Mouse (Mus musculus) intestine, embryonic 16.5 days (tissue): ENCODE results near the gene Rbp3. TPM values are rescaled to one million over a fixed set of nuclear protein-coding genes. Genes with fewer than 3 reads are reported as not detected.
A peak's percentile ranks its signal among the peaks of the same experiment; 100 is the strongest.

Experiments used
- ATAC-seq: fragments of 200-750 bp; cut with Nextera tagmentation; 2 replicates; pipeline ENCODE4 v1.8.0; 2017; ENCODE audit warnings: moderate TSS enrichment, moderate library complexity
- H3K27ac ChIP-seq: fragments of 300-500 bp; sonication (generic); 2 replicates; pipeline ENCODE4 v1.5.1; 2014; ENCODE audit warnings: mild to moderate bottlenecking, low read length
- H3K27me3 ChIP-seq: fragments of 300-500 bp; sonication (generic); replicated peaks from 2 replicates; pipeline ENCODE4 v1.6.1; 2014; ENCODE audit warnings: low read length, control low read depth, mixed read lengths; ENCODE audit not compliant: control insufficient read depth, insufficient read depth
- H3K36me3 ChIP-seq: fragments of 300-500 bp; sonication (generic); 2 replicates; pipeline ENCODE4 v1.6.1; 2014; ENCODE audit warnings: low read length, control low read depth; ENCODE audit not compliant: control insufficient read depth, insufficient read depth
- H3K4me1 ChIP-seq: fragments of 300-500 bp; sonication (generic); 2 replicates; pipeline ENCODE4 v1.6.1; 2014; ENCODE audit warnings: low read length, control low read depth, mixed read lengths; ENCODE audit not compliant: control insufficient read depth, insufficient read depth
- H3K4me2 ChIP-seq: fragments of 300-500 bp; sonication (generic); 2 replicates; pipeline ENCODE4 v1.6.1; 2014; ENCODE audit warnings: low read depth, low read length, control low read depth
- H3K4me3 ChIP-seq: fragments of 300-500 bp; sonication (generic); 2 replicates; pipeline ENCODE4 v1.5.1; 2014; ENCODE audit warnings: mild to moderate bottlenecking, low read length
- H3K9ac ChIP-seq: fragments of 300-500 bp; sonication (generic); 2 replicates; pipeline ENCODE4 v1.6.1; 2014; ENCODE audit warnings: low read depth, low read length
- H3K9me3 ChIP-seq: fragments of 300-500 bp; sonication (generic); 2 replicates; pipeline ENCODE4 v1.6.1; 2016; ENCODE audit warnings: low read length, control low read depth; ENCODE audit not compliant: control insufficient read depth
- WGBS: fragments of 180-500 bp; shearing (Covaris S2); extraction: QIAGEN DNeasy Blood & Tissue Kit; methylation state at CpG from one replicate; pipeline ENCODE4 v1.1.7; 2014; 5-methylcytosine and 5-hydroxymethylcytosine counted together
- polyA plus RNA-seq: library from polyadenylated mRNA; unstranded; fragments of >200 nt; fragmentation: Nextera tagmentation; extraction: Ambion mirVana; gene quantifications from 2 replicates; pipeline ENCODE4 v1.2.1, GENCODE M21; 2015

Gene Rbp3
- polyA plus RNA-seq, 1 experiment from 2014 or later, result not detected

DNA sequence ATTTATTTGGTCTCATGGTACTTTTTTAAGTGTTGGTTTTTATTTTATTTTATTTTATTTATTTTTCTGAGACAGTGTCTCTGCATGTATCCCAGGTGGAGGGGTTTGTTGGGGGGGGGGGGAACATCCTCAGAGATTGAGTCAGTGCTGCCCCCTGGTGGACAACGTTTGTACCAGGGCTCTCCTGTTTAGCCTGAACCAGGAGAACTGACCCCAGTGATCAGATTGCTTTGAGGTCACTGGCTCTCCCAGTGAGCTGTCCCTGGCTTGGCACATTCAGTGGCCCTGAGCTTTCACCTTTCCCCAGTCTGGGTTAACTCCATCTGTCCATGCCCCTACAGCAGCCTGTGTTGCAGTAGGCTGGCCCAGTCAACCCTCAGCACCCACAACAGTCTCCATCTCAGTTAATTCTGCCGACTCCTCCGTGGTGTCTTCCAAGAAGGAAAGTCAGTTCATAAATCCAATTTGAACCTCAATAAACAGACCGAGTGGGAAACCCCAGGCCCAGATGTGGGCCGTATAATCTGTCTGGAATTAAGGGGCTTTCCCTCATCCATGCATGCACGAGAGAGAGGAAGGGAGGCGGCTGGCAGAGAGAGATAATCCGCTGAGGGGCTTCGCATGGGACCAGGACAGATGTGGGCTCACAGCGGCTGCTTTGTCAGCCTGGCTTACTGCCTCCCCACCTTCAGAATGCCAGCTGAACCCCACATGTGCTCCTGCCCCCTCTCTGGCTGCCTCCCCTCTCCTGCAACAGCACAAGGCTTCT, 20.7 kb upstream of the Rbp3 start:
- H3K27me3 ChIP-seq, result peaks cover 10% of the 10 kb centered on the region
- ATAC-seq, result no peak

DNA sequence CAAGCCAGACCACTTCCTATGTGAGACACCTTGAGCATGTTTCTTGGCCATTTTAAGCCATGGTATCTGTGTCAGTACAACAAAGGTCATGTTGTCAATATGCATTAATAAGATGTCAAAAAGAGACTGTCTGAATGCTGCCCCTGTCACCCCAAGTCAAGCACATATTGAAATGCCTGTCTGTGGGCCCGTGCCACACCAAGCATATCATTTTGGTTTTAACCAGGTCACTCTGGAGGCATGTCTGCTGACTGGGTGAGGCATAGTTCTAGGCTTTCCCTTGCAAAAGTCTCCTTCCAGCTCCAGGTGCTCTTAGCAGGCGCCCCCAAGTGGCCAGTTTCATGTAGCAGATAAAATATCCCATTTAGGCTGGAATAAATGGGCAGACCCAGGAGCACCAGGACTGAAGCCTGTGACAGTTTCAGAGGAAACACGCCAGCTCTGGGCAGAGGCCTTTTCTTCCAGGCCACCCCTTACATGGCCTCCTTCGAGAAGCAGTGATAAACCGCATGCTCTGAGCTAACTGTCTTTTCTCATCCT, 20.0 kb upstream of the Rbp3 start:
- peaks cover 10% of the 10 kb centered on the region for H3K27me3 ChIP-seq
- no peaks in the 10 kb centered on the region for H3K9me3 ChIP-seq
- H3K4me1 ChIP-seq, result no peaks in the 10 kb centered on the region
- 39% methylated on average over 5 of the region's 5 CpGs for WGBS
- H3K9ac ChIP-seq, result no peak overlapping the region
- no peak overlapping the region for H3K27ac ChIP-seq
- H3K4me3 ChIP-seq, result no peak overlapping the region
- no peak overlapping the region for H3K4me2 ChIP-seq
- H3K36me3 ChIP-seq, result no peaks in the 10 kb centered on the region
- ATAC-seq, result no peak

More for the DNA sequence above, 20.7 kb upstream of the Rbp3 start:
- Histone ChIP-seq H3K4me1 (no peaks in the 10 kb centered on the region), H3K9ac (no peak overlapping the region), H3K36me3 (no peaks in the 10 kb centered on the region), H3K9me3 (no peaks in the 10 kb centered on the region), H3K4me3 (no peak overlapping the region), H3K4me2 (no peak overlapping the region), H3K27ac (no peak overlapping the region)
- 65% methylated on average over 10 of the region's 10 CpGs for WGBS

DNA sequence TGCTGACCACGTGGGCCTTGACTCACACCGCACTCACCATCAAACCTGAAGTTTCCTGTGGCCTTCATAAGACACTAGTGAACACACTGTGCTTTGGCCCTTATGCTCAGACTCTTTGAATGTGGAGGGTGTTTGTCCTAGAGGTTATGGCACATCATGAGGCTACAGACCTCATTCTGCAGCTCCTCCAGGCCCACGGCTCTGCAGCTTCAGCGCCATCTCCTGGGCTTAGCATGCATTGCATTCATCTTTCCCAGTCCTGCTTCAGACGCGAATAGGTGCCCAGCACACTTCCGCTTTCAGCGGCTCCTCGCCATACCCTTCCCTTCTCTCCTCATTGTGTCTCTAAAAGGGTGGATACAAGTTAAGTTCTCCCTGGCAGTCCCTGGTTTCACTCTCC, 14.7 kb upstream of the Rbp3 start:
- Histone ChIP-seq H3K27me3 (no peaks in the 10 kb centered on the region; the same call in 1 of the 2 replicates), H3K9me3 (no peaks in the 10 kb centered on the region), H3K27ac (no peak overlapping the region), H3K4me2 (peak overlapping the region; percentile 7; the same call in 1 of the 2 replicates), H3K9ac (0 out of 2 replicates have a peak overlapping the region, but pooled peaks have one; percentile 14), H3K4me1 (no peaks in the 10 kb centered on the region), H3K36me3 (no peaks in the 10 kb centered on the region), H3K4me3 (no peak overlapping the region)
- 0 out of 2 replicates have a peak, but pooled peaks have one; percentile 26 for ATAC-seq
- WGBS, result 30% methylated on average over 9 of the region's 9 CpGs

DNA sequence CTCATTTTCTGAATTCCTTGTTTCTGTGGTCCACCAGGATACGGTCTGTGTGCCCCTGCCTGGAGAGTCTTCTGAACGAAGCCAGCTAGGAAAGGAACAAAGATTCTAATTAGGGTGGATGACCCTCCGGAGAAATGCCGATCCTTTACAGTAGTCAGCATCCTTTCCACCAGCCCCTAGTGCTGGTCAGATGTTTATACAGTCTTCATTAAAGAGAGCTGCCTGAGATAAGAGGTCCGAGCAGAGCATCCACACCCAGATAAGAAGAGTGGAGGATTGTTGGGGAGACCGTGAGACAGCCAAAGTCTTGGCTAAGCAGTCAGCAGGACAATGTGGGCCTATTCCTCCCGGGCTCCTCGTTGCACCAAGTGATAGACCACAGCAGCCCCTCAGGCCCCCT, 13.1 kb upstream of the Rbp3 start, which contains the start of gene Gdf2:
Gene Gdf2 (plus strand): TSS at position 301 of the 400 bp plus-strand sequence.
- no peaks in the 10 kb centered on the region for H3K9me3 ChIP-seq
- no peaks in the 10 kb centered on the region; the same call in 1 of the 2 replicates for H3K27me3 ChIP-seq
- no peaks in the 10 kb centered on the region for H3K36me3 ChIP-seq
- no peak for ATAC-seq
- no peak within 1 kb of the TSS for H3K9ac ChIP-seq
- H3K4me2 ChIP-seq, result no peak within 1 kb of the TSS
- WGBS, result 57% methylated on average over 8 of the region's 8 CpGs
- H3K4me3 ChIP-seq, result no peak within 1 kb of the TSS
- no peak within 1 kb of the TSS for H3K27ac ChIP-seq
- no peaks in the 10 kb centered on the region for H3K4me1 ChIP-seq

DNA sequence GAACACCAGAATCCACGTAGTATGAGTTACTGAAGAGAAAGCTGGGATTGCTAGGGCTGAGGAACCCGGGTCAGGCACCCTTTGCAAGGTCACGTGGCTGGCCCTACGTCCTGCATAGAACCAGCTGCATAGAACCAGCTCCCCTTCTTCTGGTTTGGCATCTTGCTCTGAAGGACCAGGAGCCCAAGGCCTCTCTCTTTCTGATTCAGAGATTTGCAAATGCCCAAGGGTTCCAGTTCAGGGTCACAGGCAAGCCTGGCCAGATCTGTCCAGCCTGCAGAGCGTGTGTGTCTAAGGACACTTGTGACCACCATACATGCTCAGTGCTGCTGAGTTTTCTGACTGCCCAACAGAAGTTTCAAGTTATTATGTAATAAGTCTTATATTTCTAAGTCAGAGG, 11.6 kb upstream of the Rbp3 start:
- WGBS, result 77% methylated on average over 5 of the region's 5 CpGs
- Histone ChIP-seq H3K9me3 (no peaks in the 10 kb centered on the region), H3K27ac (no peak overlapping the region), H3K4me2 (no peak overlapping the region), H3K4me1 (no peaks in the 10 kb centered on the region), H3K4me3 (no peak overlapping the region), H3K9ac (no peak overlapping the region), H3K36me3 (no peaks in the 10 kb centered on the region), H3K27me3 (no peaks in the 10 kb centered on the region; the same call in 1 of the 2 replicates)
- ATAC-seq, result no peak

DNA sequence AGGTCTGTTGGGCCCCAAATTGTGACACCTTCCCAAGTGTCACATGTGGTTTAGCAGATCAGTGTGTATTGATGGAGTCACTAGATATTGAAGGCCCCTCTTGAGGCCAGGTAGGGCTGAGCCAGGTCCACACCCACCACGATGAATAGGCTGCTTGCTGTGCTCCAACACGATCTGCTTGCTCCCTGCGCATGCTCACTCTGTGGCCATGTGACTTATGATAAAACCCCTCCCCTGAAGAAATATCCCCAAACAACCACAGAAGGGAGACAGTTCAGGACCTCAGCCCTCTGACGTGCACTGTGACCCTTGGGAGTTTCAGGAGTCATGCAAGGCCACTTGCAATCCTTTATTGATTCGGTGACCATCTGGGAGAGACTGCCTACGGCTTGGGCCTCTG, 7.7 kb upstream of the Rbp3 start:
- Histone ChIP-seq H3K27me3 (no peaks in the 10 kb centered on the region; the same call in 1 of the 2 replicates), H3K9ac (no peak overlapping the region), H3K36me3 (no peaks in the 10 kb centered on the region), H3K9me3 (no peaks in the 10 kb centered on the region), H3K4me1 (no peaks in the 10 kb centered on the region), H3K4me2 (no peak overlapping the region), H3K27ac (no peak overlapping the region), H3K4me3 (no peak overlapping the region)
- no peak for ATAC-seq
- WGBS, result 85% methylated on average over 6 of the region's 6 CpGs

DNA sequence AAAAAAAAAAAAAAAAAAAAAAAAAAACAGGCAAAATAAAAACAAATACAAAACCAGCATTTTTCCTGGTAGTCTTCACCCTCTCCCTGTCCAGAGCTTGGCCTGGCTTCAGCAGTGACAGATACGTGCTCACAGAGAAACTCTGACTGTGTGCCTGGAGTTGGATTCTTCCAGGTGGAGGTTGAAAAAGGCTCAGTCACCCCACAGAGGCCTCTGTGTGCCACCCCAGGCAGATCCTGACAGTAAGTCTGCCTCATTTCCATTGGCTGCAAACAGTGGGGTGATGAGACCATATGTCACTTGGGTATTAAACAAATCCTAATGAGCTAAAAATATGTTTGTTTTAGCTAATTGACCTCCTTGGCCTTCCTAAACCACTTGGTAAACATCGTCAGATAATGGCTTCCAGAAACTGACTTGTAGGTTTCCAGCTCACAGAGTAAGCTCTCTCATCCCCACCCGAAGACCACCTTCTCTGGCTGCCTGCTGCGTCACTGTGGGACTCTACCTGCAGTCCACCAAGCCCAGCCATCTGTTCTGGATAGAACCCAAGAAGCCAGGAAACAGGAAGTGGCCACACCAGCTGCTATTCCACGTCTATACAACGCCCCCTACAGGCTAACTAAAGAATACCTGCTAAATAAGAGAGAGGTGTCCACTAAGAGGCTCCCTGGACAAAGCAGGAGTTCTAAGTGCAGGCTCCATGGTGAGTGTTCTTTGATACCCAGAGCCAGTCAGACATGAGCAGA, 1.4 kb upstream of the Rbp3 start:
- no peak for ATAC-seq
- WGBS, result 48% methylated on average over 6 of the region's 6 CpGs
- Histone ChIP-seq H3K4me2 (no peak overlapping the region), H3K36me3 (no peaks in the 10 kb centered on the region), H3K4me1 (no peaks in the 10 kb centered on the region), H3K9me3 (no peaks in the 10 kb centered on the region), H3K9ac (no peak overlapping the region), H3K4me3 (no peak overlapping the region), H3K27me3 (no peaks in the 10 kb centered on the region), H3K27ac (no peak overlapping the region)

DNA sequence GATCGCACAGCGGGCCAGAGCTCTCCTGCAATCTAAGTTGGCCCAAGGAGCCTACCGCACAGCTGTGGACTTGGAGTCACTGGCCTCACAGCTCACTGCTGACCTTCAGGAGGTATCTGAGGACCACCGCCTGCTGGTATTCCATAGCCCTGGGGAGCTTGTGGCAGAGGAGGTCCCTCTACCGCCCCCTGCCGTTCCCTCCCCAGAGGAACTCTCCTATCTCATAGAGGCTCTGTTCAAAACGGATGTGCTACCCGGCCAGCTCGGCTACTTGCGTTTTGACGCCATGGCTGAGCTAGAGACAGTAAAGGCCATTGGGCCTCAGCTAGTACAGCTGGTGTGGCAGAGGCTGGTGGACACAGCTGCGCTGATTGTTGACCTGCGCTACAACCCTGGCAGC, 2.3 kb downstream of the Rbp3 start:
- Histone ChIP-seq H3K36me3 (no peaks in the 10 kb centered on the region), H3K9ac (no peak overlapping the region), H3K4me1 (no peaks in the 10 kb centered on the region), H3K4me2 (no peak overlapping the region), H3K27me3 (no peaks in the 10 kb centered on the region), H3K27ac (no peak overlapping the region), H3K9me3 (no peaks in the 10 kb centered on the region), H3K4me3 (no peak overlapping the region)
- WGBS, result 74% methylated on average over 13 of the region's 13 CpGs
- ATAC-seq, result no peak

DNA sequence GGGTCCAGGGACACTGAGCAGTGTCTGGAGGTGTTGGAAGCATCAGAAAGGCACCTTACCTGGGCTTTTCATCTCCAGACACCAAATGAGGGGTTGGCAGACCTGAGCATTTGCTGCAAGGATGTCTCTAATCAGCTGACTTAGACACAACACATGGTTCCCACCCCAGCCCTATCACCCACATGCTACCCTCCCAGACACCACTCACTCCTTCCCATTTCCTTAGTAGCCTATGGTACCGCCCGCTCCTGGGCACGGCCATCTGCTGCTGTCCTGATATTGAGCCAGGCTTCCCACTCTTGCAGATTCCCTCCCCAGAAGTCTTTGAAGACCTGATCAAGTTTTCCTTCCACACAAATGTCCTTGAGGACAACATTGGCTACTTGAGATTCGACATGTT, 4.4 kb downstream of the Rbp3 start:
- no peak for ATAC-seq
- no peak overlapping the region for H3K4me3 ChIP-seq
- WGBS, result 90% methylated on average over 4 of the region's 4 CpGs

More for the DNA sequence above, 4.4 kb downstream of the Rbp3 start:
- H3K36me3 ChIP-seq, result no peaks in the 10 kb centered on the region
- no peak overlapping the region for H3K9ac ChIP-seq
- no peaks in the 10 kb centered on the region for H3K27me3 ChIP-seq
- no peaks in the 10 kb centered on the region for H3K9me3 ChIP-seq
- H3K4me1 ChIP-seq, result no peaks in the 10 kb centered on the region
- H3K27ac ChIP-seq, result no peak overlapping the region
- H3K4me2 ChIP-seq, result no peak overlapping the region
